Mouse (Mus musculus) hindlimb bud, embryonic 11.5 days (tissue): ENCODE data around the gene Rnaseh2c.

Source experiments
- DNase-seq: peaks from one replicate; pipeline ENCODE4 v3.0.0-alpha.2; 2012; ENCODE audit warnings: low read depth, low spot score; ENCODE audit errors: extremely low spot score

Rnaseh2c gene

GRCm38 (mm10) chr19:5572331-5573125 is 29.1 kb upstream of the Rnaseh2c start:
- no peak for DNase-seq

- no peak for DNase-seq
Measured at GRCm38 (mm10) chr19:5575336-5575735, 26.3 kb upstream of the Rnaseh2c start.

- DNase-seq, result no peak
Measured at GRCm38 (mm10) chr19:5579971-5580370, 21.7 kb upstream of the Rnaseh2c start.

- no peak for DNase-seq
Measured at GRCm38 (mm10) chr19:5580776-5581175, 20.9 kb upstream of the Rnaseh2c start.

- DNase-seq, result no peak
Measured at GRCm38 (mm10) chr19:5581995-5582394, 19.7 kb upstream of the Rnaseh2c start.

- no peak for DNase-seq
Measured at GRCm38 (mm10) chr19:5589159-5589558, 12.5 kb upstream of the Rnaseh2c start.

- DNase-seq, result no peak
Measured at GRCm38 (mm10) chr19:5591888-5592287, 9.8 kb upstream of the Rnaseh2c start.

GRCm38 (mm10) chr19:5599224-5599623 is 2.4 kb upstream of the Rnaseh2c start:
- DNase-seq, result no peak

- DNase-seq, result no peak
Measured at GRCm38 (mm10) chr19:5603664-5604063, 2.0 kb downstream of the Rnaseh2c start.

GRCm38 (mm10) chr19:5605126-5605525 is 3.5 kb downstream of the Rnaseh2c start:
- no peak for DNase-seq

GRCm38 (mm10) chr19:5606196-5606595 is 4.5 kb downstream of the Rnaseh2c start:
- no peak for DNase-seq

GRCm38 (mm10) chr19:5607705-5608410 is 6.2 kb downstream of the Rnaseh2c start:
- no peak for DNase-seq

GRCm38 (mm10) chr19:5608707-5609106 is 7.0 kb downstream of the Rnaseh2c start:
- DNase-seq, result no peak

GRCm38 (mm10) chr19:5609171-5609546 is 7.5 kb downstream of the Rnaseh2c start:
- no peak for DNase-seq

GRCm38 (mm10) chr19:5609547-5610404 is 8.1 kb downstream of the Rnaseh2c start, which contains the start of gene Kat5:
TSS of gene Kat5 (minus strand) at chr19:5610237.
- DNase-seq, result peak; percentile 86

- DNase-seq, result no peak
Measured at GRCm38 (mm10) chr19:5611973-5612372, 10.3 kb downstream of the Rnaseh2c start.

GRCm38 (mm10) chr19:5612762-5613411 is 11.2 kb downstream of the Rnaseh2c start:
- DNase-seq, result no peak

- no peak for DNase-seq
Measured at GRCm38 (mm10) chr19:5614953-5615352, 13.3 kb downstream of the Rnaseh2c start.

GRCm38 (mm10) chr19:5620007-5620406 is 18.3 kb downstream of the Rnaseh2c start:
- no peak for DNase-seq

- DNase-seq, result no peak
Measured at GRCm38 (mm10) chr19:5621884-5622283, 20.2 kb downstream of the Rnaseh2c start.

GRCm38 (mm10) chr19:5625311-5625710 is 23.6 kb downstream of the Rnaseh2c start:
- DNase-seq, result no peak
